Mouse (Mus musculus) layer of hippocampus, adult 2 months (tissue): ENCODE results near the gene Armcx4. TPM values are rescaled to one million over a fixed set of nuclear protein-coding genes. Genes with fewer than 3 reads are reported as not detected.
A peak's percentile ranks its signal among the peaks of the same experiment; 100 is the strongest.
"Not testable (repeated sequence)": the region's sequence is repeated elsewhere in the genome, so short reads cannot be mapped to it uniquely, and the experiment has no call there.

Source experiments
- DNase-seq, 2 experiments: peaks; one replicate each; pipeline ENCODE4 v3.0.0; 2022; ENCODE audit warnings: low spot score in 2 of 2
- H3K27ac ChIP-seq: fragments of 200-600 bp; 2 replicates; pipeline ENCODE4 v1.8.1; 2022
- H3K4me3 ChIP-seq: fragments of 200-600 bp; 2 replicates; pipeline ENCODE4 v1.8.1; 2022; ENCODE audit warnings: mild to moderate bottlenecking
- CTCF ChIP-seq: fragments of 200-600 bp; conservative IDR thresholded peaks from 2 replicates; pipeline ENCODE4 v1.8.1; 2022; ENCODE audit warnings: antibody characterized with exemption, mild to moderate bottlenecking, moderate library complexity
- total RNA-seq, 2 experiments: library from RNA; stranded (reverse); gene quantifications; 2 replicates each; pipeline ENCODE4 v1.2.3; 2021

The Armcx4 gene
- total RNA-seq, 2 experiments from 2014 or later = 34.6 to 35.4 TPM

GRCm38 (mm10) chrX:134691540-134691935 lies 5.2 kb downstream of the Armcx4 start:
- H3K27ac ChIP-seq = no peak overlapping the region

GRCm38 (mm10) chrX:134716863-134717262 lies 30.5 kb downstream of the Armcx4 start:
- H3K4me3 ChIP-seq = no peak overlapping the region
- no peak overlapping the region for H3K27ac ChIP-seq
- no peak for DNase-seq
- no peak for TF ChIP-seq CTCF

More at GRCm38 (mm10) chrX:134691540-134691935, 5.2 kb downstream of the Armcx4 start:
- DNase-seq = no peak
- H3K4me3 ChIP-seq = no peak overlapping the region
- no peak for TF ChIP-seq CTCF

- Histone ChIP-seq H3K4me3 (peak within 1 kb of the TSS; percentile 69), H3K27ac (peak within 1 kb of the TSS; percentile 90)
- peak; percentile 35 for TF ChIP-seq CTCF
- DNase-seq = peak; percentile 65 to 66
Observed at GRCm38 (mm10) chrX:134717752-134718308, 31.5 kb downstream of the Armcx4 start, which contains the start of gene Armcx1. Armcx1 (plus strand) TSS chrX:134717963.

GRCm38 (mm10) chrX:134718524-134718923 lies 32.2 kb downstream of the Armcx4 start:
- peak; percentile 39 to 46 for DNase-seq
- H3K27ac ChIP-seq = peak overlapping the region; percentile 90
- peak overlapping the region; percentile 69 for H3K4me3 ChIP-seq
- TF ChIP-seq CTCF = no peak

- H3K27ac ChIP-seq, H3K4me3 ChIP-seq, DNase-seq: not testable (repeated sequence)
Observed at GRCm38 (mm10) chrX:134723762-134724161, 37.4 kb downstream of the Armcx4 start.

- DNase-seq = peak in 1 of 2 experiments; percentile 18
- no peak overlapping the region for H3K27ac ChIP-seq
- no peak overlapping the region for H3K4me3 ChIP-seq
- TF ChIP-seq CTCF = peak; percentile 82
Observed at GRCm38 (mm10) chrX:134729778-134730177, 43.5 kb downstream of the Armcx4 start.

GRCm38 (mm10) chrX:134737796-134738195 lies 51.5 kb downstream of the Armcx4 start:
- H3K4me3 ChIP-seq = no peak overlapping the region
- H3K27ac ChIP-seq = no peak overlapping the region
- no peak for DNase-seq
- no peak for TF ChIP-seq CTCF

- H3K27ac ChIP-seq = no peak overlapping the region
- no peak overlapping the region for H3K4me3 ChIP-seq
- DNase-seq = no peak
- TF ChIP-seq CTCF = no peak
Observed at GRCm38 (mm10) chrX:134739160-134739559, 52.8 kb downstream of the Armcx4 start.

- TF ChIP-seq CTCF = no peak
- H3K4me3 ChIP-seq = no peak overlapping the region
- no peak overlapping the region for H3K27ac ChIP-seq
- no peak for DNase-seq
Observed at GRCm38 (mm10) chrX:134741862-134742261, 55.5 kb downstream of the Armcx4 start.

Other genes with a start within 250 kb of the Armcx4 start
- not detected for gene Taf7l, start 210.0 kb upstream of the Armcx4 start, total RNA-seq
- 10 to 100 TPM; 15.7 to 18.3 TPM for gene Timm8a1, start 144.7 kb upstream of the Armcx4 start, total RNA-seq
- gene Btk, start 102.9 kb upstream of the Armcx4 start, total RNA-seq = 1 to 10 TPM in 1 of 2 experiments, under 1 TPM in 1; 0.66 to 1.2 TPM
- gene Rpl36a, start 100.9 kb upstream of the Armcx4 start, total RNA-seq = 100 to 1,000 TPM; 122 to 137 TPM
- 10 to 100 TPM in 1 of 2 experiments, 1 to 10 TPM in 1; 7.3 to 10.5 TPM for gene Gla, start 85.4 kb upstream of the Armcx4 start, total RNA-seq
- 100 to 1,000 TPM; 152 to 157 TPM for gene Hnrnph2, start 85.3 kb upstream of the Armcx4 start, total RNA-seq
- 10 to 100 TPM; 49.1 to 56.7 TPM for gene Armcx1, start 31.4 kb downstream of the Armcx4 start, total RNA-seq
- 1 to 10 TPM; 7.0 to 7.6 TPM for gene Armcx6, start 64.9 kb downstream of the Armcx4 start, total RNA-seq
- 10 to 100 TPM; 77.5 to 89.8 TPM for gene Armcx3, start 70.1 kb downstream of the Armcx4 start, total RNA-seq
- 10 to 100 TPM; 87.0 to 87.5 TPM for gene Armcx2, start 122.7 kb downstream of the Armcx4 start, total RNA-seq